Mouse (Mus musculus) ES-E14 (cell line): ENCODE results near the gene Lemd2. TPM values are rescaled to one million over a fixed set of nuclear protein-coding genes. Genes with fewer than 3 reads are reported as not detected.

Experiments
- DNase-seq: peaks from one replicate; pipeline ENCODE4 v3.0.0-alpha.2; 2013; ENCODE audit warnings: low read depth, low spot score
- H3K27ac ChIP-seq: 2 replicates; pipeline ENCODE4 v1.5.1; 2012; ENCODE audit warnings: low read depth, mild to moderate bottlenecking, low read length, moderate library complexity, mixed read lengths; ENCODE audit not compliant: poor library complexity, insufficient read depth, severe bottlenecking
- H3K36me3 ChIP-seq: 2 replicates; pipeline ENCODE4 v1.6.1; 2012; ENCODE audit warnings: mild to moderate bottlenecking, low read length, moderate library complexity, mixed read lengths; ENCODE audit not compliant: control insufficient read depth, poor library complexity, insufficient read depth, severe bottlenecking
- H3K4me1 ChIP-seq, 2 experiments: fragments of 150-350 bp in 1 of 2; sonication (generic) in 1 of 2; 2 replicates each; pipeline ENCODE4 v1.6.1; 2012; ENCODE audit warnings: low read length in 2 of 2, mild to moderate bottlenecking in 1 of 2, mixed read lengths in 1 of 2; ENCODE audit not compliant: control insufficient read depth in 2 of 2, insufficient read depth in 2 of 2, poor library complexity in 1 of 2
- H3K4me3 ChIP-seq, 2 experiments: fragments of 150-350 bp in 1 of 2; sonication (generic) in 1 of 2; 2 replicates each; pipeline ENCODE4 v1.5.1; 2012; ENCODE audit warnings: low read length in 2 of 2, low read depth in 1 of 2, mild to moderate bottlenecking in 1 of 2, mixed read lengths in 1 of 2; ENCODE audit not compliant: insufficient read depth in 1 of 2, poor library complexity in 1 of 2, severe bottlenecking in 1 of 2
- H3K9ac ChIP-seq: 2 replicates; pipeline ENCODE4 v1.6.1; 2012; ENCODE audit warnings: low read depth, mild to moderate bottlenecking, low read length, mixed read lengths; ENCODE audit not compliant: poor library complexity, insufficient read depth, severe bottlenecking
- H3K9me3 ChIP-seq: fragments of 150-350 bp; sonication (generic); 2 replicates; pipeline ENCODE4 v1.6.1; 2012; ENCODE audit warnings: low read depth, mild to moderate bottlenecking, low read length; ENCODE audit not compliant: control insufficient read depth, insufficient read depth
- CHD2 ChIP-seq: IDR thresholded peaks from 2 replicates; pipeline ENCODE4 v1.6.1; 2014; ENCODE audit warnings: mild to moderate bottlenecking, low read depth, low read length, inconsistent platforms
- HCFC1 ChIP-seq: IDR thresholded peaks from 2 replicates; pipeline ENCODE4 v1.6.1; 2012; ENCODE audit warnings: low read length, inconsistent platforms, borderline replicate concordance; ENCODE audit not compliant: insufficient read depth
- MAFK ChIP-seq: IDR thresholded peaks from 2 replicates; pipeline ENCODE4 v1.6.1; 2014; ENCODE audit warnings: mild to moderate bottlenecking, low read depth, low read length, inconsistent platforms; ENCODE audit not compliant: insufficient read depth
- ZC3H11A ChIP-seq: IDR thresholded peaks from 2 replicates; pipeline ENCODE4 v1.6.1; 2012; ENCODE audit warnings: low read depth, mild to moderate bottlenecking, inconsistent platforms, low read length, borderline replicate concordance
- ZNF384 ChIP-seq: IDR thresholded peaks from 2 replicates; pipeline ENCODE4 v1.6.1; 2012; ENCODE audit warnings: low read depth, low read length, inconsistent platforms
- in situ Hi-C, 2 experiments: fragments of 600-800 bp; cut with MboI; formaldehyde crosslinking; loops; one replicate each; pipeline ENCODE4 v1.15.1; 2025; ENCODE audit warnings: low sequenced_read_pairs in 2 of 2, inconsistent platforms in 1 of 2; ENCODE audit not compliant: unreplicated experiment in 2 of 2
- total RNA-seq: library from RNA; depleted of rRNA; stranded (reverse); fragments of 300-350 nt; gene quantifications from 2 replicates; pipeline ENCODE4 v1.2.3, GENCODE M21; 2012

Gene Lemd2
- total RNA-seq, 1 experiment = 51.8 TPM

- no peak for TF ChIP-seq HCFC1
- no peak for TF ChIP-seq ZNF384
- TF ChIP-seq ZC3H11A = no peak
- TF ChIP-seq CHD2 = no peak
- TF ChIP-seq MAFK = no peak
- Histone ChIP-seq H3K27ac (no peak overlapping the region), H3K9me3 (no peaks in the 10 kb centered on the region), H3K4me3 (no peak overlapping the region), H3K4me1 (no peaks in the 10 kb centered on the region), H3K36me3 (no peaks in the 10 kb centered on the region), H3K9ac (no peak overlapping the region)
- in situ Hi-C loops = no loop called here
- DNase-seq = no peak
Measured at GRCm38 (mm10) chr17:27169952-27170695, 34.1 kb downstream of the Lemd2 start.

GRCm38 (mm10) chr17:27168569-27168968 is 35.7 kb downstream of the Lemd2 start:
- in situ Hi-C loops = no loop called here
- H3K27ac ChIP-seq = no peak overlapping the region
- TF ChIP-seq CHD2 = no peak
- no peak for TF ChIP-seq ZNF384
- TF ChIP-seq HCFC1 = no peak
- no peak for TF ChIP-seq MAFK
- TF ChIP-seq ZC3H11A = no peak

DNA sequence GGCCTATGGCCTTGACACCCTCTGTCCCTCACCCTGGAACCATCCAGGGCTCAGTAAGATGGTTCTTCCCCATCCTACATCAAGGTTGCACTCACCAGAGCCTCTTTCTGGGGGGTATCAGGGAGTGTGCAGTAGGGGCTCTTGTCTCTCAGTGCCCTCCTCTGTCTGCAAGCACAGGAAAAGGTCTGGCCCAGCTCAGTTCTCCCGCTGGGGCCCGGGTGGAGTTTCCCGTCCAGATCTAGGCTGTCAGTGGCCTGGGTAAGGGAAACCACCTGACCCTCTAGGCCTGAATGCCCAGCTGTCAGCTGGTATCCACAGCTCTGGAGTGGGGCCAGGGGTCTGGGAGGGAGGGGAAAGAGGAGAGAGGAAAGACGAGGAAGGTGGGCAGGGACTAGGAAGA is 36.7 kb downstream of the Lemd2 start, which contains the start of gene Ip6k3:
Gene Ip6k3 (minus strand): TSS at position 251 of the 400 bp plus-strand sequence.
- no peak for DNase-seq
- H3K4me3 ChIP-seq = no peak within 1 kb of the TSS
- no peak within 1 kb of the TSS for H3K9ac ChIP-seq
- no peak within 1 kb of the TSS for H3K27ac ChIP-seq
- H3K36me3 ChIP-seq = no peaks in the 10 kb centered on the region
- no peaks in the 10 kb centered on the region; a peak in 1 of 4 replicates for H3K4me1 ChIP-seq
- H3K9me3 ChIP-seq = no peaks in the 10 kb centered on the region
- in situ Hi-C loops = no loop called here
- TF ChIP-seq ZC3H11A (no peak), MAFK (no peak), ZNF384 (no peak), CHD2 (no peak), HCFC1 (no peak)

More at GRCm38 (mm10) chr17:27168569-27168968, 35.7 kb downstream of the Lemd2 start:
- Histone ChIP-seq H3K4me1 (no peaks in the 10 kb centered on the region), H3K4me3 (no peak overlapping the region), H3K9me3 (no peaks in the 10 kb centered on the region), H3K9ac (no peak overlapping the region), H3K36me3 (no peaks in the 10 kb centered on the region)
- no peak for DNase-seq

- TF ChIP-seq ZC3H11A = no peak
- H3K9me3 ChIP-seq = no peaks in the 10 kb centered on the region
- no peaks in the 10 kb centered on the region for H3K36me3 ChIP-seq
- no peak overlapping the region for H3K4me3 ChIP-seq
- in situ Hi-C loops = no loop called here
- no peaks in the 10 kb centered on the region; a peak in 1 of 4 replicates for H3K4me1 ChIP-seq
- no peak overlapping the region for H3K9ac ChIP-seq
- no peak overlapping the region for H3K27ac ChIP-seq
- no peak for DNase-seq
Measured at GRCm38 (mm10) chr17:27166901-27167300, 37.4 kb downstream of the Lemd2 start.
